Mouse (Mus musculus) CD4-positive, CD25-positive, alpha-beta regulatory T cell, adult 4 months (primary cell): ENCODE data around the gene Mrpl33. TPM values are rescaled to one million over a fixed set of nuclear protein-coding genes. Genes with fewer than 3 reads are reported as not detected.

Experiments
- ATAC-seq: one replicate; pipeline ENCODE4 v1.8.0; 2017
- polyA plus RNA-seq, 2 experiments: library from polyadenylated mRNA; unstranded; fragments of 100-300 nt; shearing (Covaris generic); gene quantifications; one replicate each; pipeline ENCODE4 v1.2.1; 2017

Mrpl33 gene
- polyA plus RNA-seq, 2 experiments from 2014 or later = 231 to 312 TPM

- ATAC-seq = no peak
These were observed 45.6 kb downstream of the Mrpl33 start for GRCm38 (mm10) chr5:31642300-31642699.

- no peak for ATAC-seq
These were observed 47.5 kb downstream of the Mrpl33 start for GRCm38 (mm10) chr5:31644272-31644671.

DNA sequence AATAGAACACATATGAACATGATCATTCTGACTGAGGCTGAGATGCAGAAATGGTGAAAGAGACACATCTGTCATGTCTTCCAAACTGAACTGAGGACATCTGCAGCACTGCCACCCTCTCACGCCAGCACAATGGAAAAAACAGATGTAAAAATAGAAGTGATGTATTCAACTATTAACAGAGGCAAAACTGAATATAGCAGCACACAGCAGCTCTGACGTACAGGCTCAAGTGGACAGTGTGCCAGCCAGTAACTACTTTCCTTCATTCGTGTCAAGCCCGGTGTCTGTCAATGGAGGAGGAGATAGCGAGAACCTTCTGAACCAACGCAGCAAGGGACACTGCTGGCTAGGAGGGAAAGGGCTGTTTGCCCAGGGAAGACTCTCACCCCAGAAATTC lies 48.1 kb downstream of the Mrpl33 start:
- no peak for ATAC-seq

DNA sequence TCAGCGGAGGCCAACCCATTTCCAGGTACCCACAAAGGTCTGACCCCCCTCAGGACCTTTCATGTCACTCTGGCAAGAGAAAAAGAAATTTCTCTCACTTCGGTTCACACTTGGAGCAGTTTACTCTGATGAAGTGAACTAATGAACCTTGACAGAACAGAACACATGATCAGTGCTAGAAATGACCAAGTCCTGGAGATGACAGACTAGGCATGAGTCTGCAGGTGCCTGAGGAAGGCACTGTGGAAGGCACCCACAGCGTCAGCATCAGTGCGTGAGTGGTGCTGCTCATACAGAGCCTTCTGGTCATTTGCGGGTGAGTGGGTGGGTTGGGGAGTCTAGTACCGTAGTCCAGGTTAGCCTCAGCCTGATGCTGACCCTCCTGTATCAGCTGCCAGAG lies 49.1 kb downstream of the Mrpl33 start:
- no peak for ATAC-seq

DNA sequence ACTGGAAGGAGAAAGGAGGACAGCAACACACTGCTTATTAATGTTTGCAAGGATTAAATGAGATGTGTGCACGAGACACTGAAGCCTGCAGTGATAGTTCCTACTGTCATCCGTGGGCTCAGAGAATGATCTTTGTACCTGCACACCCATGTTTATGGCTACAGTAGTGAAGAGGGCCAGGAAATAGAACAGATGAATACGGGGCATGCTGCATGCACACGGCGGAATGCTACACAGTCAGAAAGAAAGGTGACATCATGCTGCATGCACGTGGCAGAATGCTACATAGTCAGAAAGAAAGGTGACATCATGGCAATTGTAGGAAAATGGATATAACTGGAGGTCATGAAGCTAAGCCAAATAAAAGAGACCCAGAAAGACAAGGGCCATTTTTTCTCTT lies 49.8 kb downstream of the Mrpl33 start:
- no peak for ATAC-seq

- ATAC-seq = no peak
These were observed 50.6 kb downstream of the Mrpl33 start for GRCm38 (mm10) chr5:31647327-31647726.

- ATAC-seq = no peak
These were observed 54.0 kb downstream of the Mrpl33 start for GRCm38 (mm10) chr5:31650518-31651288.

DNA sequence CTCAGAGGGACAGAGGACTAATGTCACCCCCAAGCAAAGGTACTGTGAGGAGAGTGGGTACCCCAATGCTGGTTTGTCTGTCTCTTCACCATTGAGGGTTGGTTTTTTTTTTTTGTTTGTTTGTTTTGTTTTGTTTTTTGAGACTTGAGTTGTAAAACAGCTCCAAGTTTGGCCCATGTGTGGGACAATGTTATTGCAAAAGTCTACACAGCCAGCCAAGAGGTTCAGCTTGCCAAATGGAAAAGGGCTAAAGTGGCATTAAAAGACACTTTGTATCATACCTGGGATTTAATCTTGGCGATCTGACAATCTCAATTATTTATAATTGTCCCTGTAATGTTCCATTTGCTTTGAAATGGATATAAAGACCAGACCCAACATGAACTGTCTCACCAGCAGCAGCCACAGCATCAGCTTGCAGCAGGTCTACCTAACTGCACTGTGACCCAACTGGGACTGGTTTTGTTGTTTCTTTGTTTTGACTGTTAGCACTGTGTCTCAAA lies 59.0 kb downstream of the Mrpl33 start:
- no peak for ATAC-seq

- no peak for ATAC-seq
These were observed 69.4 kb downstream of the Mrpl33 start for GRCm38 (mm10) chr5:31666176-31666575.

DNA sequence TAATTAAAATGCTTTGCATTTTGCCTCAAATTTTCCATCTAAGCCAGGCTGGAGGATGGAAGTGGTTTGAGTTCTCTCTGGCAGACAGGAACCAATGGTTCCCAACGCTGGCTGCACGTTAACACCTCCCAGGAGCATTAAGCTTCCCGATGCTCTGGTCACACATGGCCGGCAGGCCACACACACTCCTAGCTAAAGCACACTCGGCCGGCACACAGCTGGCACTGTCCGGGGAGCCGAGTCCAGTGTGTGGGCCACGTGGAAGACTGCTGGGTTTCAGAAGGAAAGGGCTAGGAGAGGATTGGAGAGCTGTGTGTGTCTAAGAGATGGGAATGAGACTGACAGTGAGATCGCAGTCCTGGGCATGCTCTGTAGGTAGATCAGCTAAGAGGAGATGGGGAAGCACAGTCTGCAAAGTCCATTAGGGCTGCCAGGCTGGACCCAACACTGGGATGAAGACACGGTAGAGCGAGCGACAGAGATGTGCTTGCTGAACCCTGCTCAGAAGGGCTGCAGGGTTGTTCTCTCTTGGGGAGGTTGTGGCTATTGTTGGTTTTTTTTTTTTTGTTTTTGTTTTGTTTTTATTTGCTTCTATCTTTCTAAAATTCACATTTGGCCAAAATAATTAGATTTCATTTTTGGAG lies 71.7 kb downstream of the Mrpl33 start:
- no peak for ATAC-seq

DNA sequence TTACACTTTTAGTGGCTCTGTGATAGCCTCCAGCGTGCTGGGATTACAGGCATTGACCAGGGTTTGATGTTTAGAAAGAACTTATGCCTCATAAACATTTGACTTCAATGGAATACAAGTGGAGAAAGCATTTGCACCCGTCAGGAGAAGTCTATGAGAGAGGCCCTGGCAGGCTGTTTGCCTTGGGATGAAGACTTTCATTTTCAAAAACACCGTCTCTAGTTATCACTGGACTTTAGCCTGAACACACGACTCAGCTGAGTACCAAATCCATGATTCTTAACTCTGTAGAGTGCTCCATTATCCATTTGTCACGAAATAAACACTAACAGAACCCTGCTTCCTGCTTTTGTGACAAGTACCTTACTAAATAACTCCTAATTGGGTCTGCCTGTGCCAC lies 73.2 kb downstream of the Mrpl33 start:
- no peak for ATAC-seq

- no peak for ATAC-seq
These were observed 74.4 kb downstream of the Mrpl33 start for GRCm38 (mm10) chr5:31671137-31671536.

- no peak for ATAC-seq
These were observed 76.7 kb downstream of the Mrpl33 start for GRCm38 (mm10) chr5:31673431-31673830.

GRCm38 (mm10) chr5:31678000-31678399 lies 81.3 kb downstream of the Mrpl33 start:
- no peak for ATAC-seq

GRCm38 (mm10) chr5:31680183-31680582 lies 83.4 kb downstream of the Mrpl33 start:
- ATAC-seq = no peak

- no peak for ATAC-seq
These were observed 85.6 kb downstream of the Mrpl33 start for GRCm38 (mm10) chr5:31682305-31682704.

DNA sequence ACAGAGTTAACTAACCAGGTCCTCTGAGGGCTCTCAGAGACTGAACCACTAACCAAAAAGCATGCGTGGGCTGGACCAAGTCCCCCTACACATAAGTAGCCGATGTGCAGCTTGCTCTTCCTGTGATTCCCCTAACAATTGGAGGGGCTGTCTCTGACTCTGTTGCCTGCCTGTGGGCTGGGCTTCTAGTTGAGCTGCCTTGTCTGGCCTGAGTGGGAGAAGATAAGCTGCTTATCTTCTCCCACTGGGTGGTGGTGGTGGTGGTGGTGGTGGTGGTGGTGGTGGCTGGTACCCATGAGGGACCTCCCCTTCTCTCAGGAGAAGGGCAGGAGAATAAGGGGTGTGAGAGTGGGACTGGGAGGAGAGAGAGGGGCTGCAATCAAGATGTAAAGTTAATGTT lies 89.3 kb downstream of the Mrpl33 start:
- ATAC-seq = no peak

- no peak for ATAC-seq
These were observed 91.2 kb downstream of the Mrpl33 start for GRCm38 (mm10) chr5:31687972-31688371.

- no peak for ATAC-seq
These were observed 96.5 kb downstream of the Mrpl33 start for GRCm38 (mm10) chr5:31693191-31693590.

DNA sequence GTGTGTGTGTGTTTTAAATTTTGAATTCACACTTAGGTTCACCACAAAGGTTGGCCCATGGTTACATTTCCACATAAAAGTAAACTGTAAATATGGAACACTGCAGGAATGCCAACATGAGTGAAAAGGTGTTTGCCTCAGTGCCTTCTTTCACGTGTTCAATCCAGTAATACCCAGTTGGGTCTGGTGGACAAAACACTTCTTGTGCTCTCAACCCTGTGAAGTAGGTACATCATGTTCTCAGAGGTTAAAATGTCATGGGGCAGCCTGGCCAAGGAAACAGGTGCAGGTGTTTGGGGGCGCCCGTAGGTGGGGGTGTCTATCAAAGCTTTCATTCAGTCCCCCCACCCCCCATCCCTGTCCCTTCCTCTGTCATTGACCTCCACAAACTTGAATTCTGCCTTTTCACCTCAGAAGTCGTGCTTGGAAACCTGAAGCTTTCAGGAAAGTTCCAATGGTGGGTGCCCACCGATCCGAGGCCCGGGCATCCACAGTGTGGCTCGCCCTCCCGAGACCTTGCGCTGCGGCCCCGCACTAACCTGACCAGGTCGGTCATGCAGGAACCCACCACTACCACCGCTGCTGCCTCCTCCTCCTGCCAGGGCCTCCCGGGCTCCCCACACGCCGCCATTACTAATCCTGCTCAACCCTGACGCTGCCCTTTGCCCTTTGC lies 100.4 kb downstream of the Mrpl33 start, which contains the start of gene Rbks:
Gene Rbks (minus strand): TSS at position 657 of the 673 bp plus-strand sequence.
- no peak for ATAC-seq

DNA sequence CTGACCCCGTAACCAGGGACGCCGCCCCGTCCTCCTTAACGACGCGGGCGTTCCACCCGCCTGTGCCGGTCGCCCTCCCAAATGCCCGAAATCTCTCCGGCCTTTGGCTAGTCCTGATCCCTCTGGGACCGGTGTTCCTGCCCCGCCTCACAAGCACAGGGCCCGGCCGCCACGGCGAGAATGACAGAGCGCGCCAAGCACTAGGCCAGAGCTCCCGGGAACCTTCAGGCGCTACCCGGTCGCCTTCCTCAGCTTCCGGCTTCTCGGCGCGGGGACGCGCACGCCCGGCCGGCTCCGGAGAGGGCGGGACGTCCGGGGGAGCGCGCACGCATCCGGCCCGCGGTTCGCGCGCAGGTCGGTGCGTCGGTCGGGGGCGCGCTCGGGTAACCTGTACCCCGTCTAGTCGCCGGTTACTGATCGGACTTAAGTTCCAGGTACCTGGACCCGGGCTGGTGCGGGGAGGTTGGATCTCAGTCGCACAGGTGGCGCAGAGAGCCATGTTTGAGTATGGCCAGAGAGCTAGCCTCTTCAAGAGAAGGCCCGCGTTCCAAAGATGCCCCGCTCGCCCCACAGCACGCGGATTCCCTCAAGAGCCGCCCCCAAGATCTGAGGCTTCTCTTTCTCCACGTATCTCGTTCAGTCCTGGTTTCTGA lies 101.0 kb downstream of the Mrpl33 start, which contains the start of gene Babam2:
Gene Babam2 (plus strand): TSS at position 41 of the 653 bp plus-strand sequence.
- peak; percentile 67 for ATAC-seq

- ATAC-seq = peak; percentile 90
These were observed 101.6 kb downstream of the Mrpl33 start for GRCm38 (mm10) chr5:31698297-31698726.

DNA sequence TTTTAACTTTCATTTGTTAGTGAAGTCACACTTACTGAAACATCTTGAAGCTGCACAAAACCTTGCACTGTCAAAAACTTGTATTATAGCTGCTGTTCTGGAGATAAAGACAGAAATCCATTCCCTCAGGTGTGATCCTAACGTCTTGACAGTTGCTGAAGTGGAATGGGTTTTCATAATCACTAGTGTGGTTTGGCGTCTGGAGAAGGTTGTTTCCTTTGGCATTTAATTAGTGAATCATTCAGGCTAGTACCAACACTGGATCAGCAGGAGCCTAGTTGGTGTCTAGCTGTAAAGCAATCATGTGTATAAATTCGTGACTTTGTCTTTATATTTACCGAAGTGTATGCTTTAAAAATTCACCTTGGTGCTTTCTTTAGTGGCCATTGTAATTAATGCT lies 102.2 kb downstream of the Mrpl33 start:
- no peak for ATAC-seq
